Mouse (Mus musculus) cerebellum, adult 2 months (tissue): Measurements from ENCODE around the gene Alox12. TPM values are rescaled to one million over a fixed set of nuclear protein-coding genes. Genes with fewer than 3 reads are reported as not detected.

Experiments used
- DNase-seq, 2 experiments: peaks; one replicate each; pipeline ENCODE4 v3.0.0; 2021
- H3K27ac ChIP-seq: fragments of 200-500 bp; 2 replicates; pipeline ENCODE4 v1.5.1; 2012; ENCODE audit warnings: low read length, control low read depth, inconsistent platforms; ENCODE audit not compliant: insufficient read depth
- H3K27me3 ChIP-seq: fragments of 200-500 bp; 2 replicates; pipeline ENCODE4 v1.6.1; 2012; ENCODE audit warnings: inconsistent platforms, mild to moderate bottlenecking, low read length, moderate library complexity; ENCODE audit not compliant: control insufficient read depth, insufficient read depth
- H3K4me1 ChIP-seq: fragments of 200-500 bp; 2 replicates; pipeline ENCODE4 v1.6.1; 2011; ENCODE audit warnings: low read length; ENCODE audit not compliant: control insufficient read depth, insufficient read depth
- H3K4me3 ChIP-seq: fragments of 200-500 bp; replicated peaks from 2 replicates; pipeline ENCODE3; 2011; ENCODE audit warnings: mild to moderate bottlenecking, low read depth, low read length, control low read depth; ENCODE audit not compliant: insufficient read depth
- CTCF ChIP-seq: fragments of 200-500 bp; IDR thresholded peaks from 2 replicates; pipeline ENCODE4 v1.5.1; 2011; ENCODE audit warnings: low read depth, mild to moderate bottlenecking, control low read depth, low read length, moderate library complexity, borderline replicate concordance; ENCODE audit not compliant: insufficient read depth
- POLR2A ChIP-seq: fragments of 200-500 bp; IDR thresholded peaks from 2 replicates; pipeline ENCODE4 v1.6.1; 2011; ENCODE audit warnings: low read length, control low read depth, borderline replicate concordance; ENCODE audit not compliant: insufficient read depth
- WGBS: fragments of 180-500 bp; shearing (Covaris S2); methylation state at CpG from one replicate; pipeline ENCODE4 v1.1.7; 2018; 5-methylcytosine and 5-hydroxymethylcytosine counted together
- polyA plus RNA-seq: library from polyadenylated mRNA; depleted of rRNA; stranded (reverse); fragments of >200 nt; gene quantifications from 2 replicates; pipeline ENCODE4 v1.2.3, GENCODE M21; 2012; rRNA removed

Gene Alox12
- polyA plus RNA-seq, 1 experiment: 1.2 TPM

GRCm38 (mm10) chr11:70199107-70199506 is 56.0 kb downstream of the Alox12 start:
- 84% methylated on average over 8 of the region's 8 CpGs for WGBS
- no peak for DNase-seq

GRCm38 (mm10) chr11:70198332-70198731 is 56.8 kb downstream of the Alox12 start:
- TF ChIP-seq CTCF (no peak), POLR2A (no peak)
- Histone ChIP-seq H3K27ac (no peak overlapping the region), H3K4me1 (no peaks in the 10 kb centered on the region), H3K27me3 (no peaks in the 10 kb centered on the region), H3K4me3 (no peak overlapping the region)
- WGBS: 89% methylated on average over 3 of the region's 3 CpGs
- DNase-seq: no peak

More at GRCm38 (mm10) chr11:70199107-70199506, 56.0 kb downstream of the Alox12 start:
- no peak overlapping the region for H3K27ac ChIP-seq
- no peaks in the 10 kb centered on the region for H3K27me3 ChIP-seq
- no peaks in the 10 kb centered on the region for H3K4me1 ChIP-seq
- TF ChIP-seq CTCF (no peak), POLR2A (no peak)
- no peak overlapping the region for H3K4me3 ChIP-seq

- Histone ChIP-seq H3K4me3 (no peak overlapping the region), H3K27me3 (no peaks in the 10 kb centered on the region), H3K27ac (no peak overlapping the region), H3K4me1 (no peaks in the 10 kb centered on the region)
- no peak for DNase-seq
- no peak for TF ChIP-seq POLR2A
- no peak for TF ChIP-seq CTCF
- 52% methylated on average over 11 of the region's 11 CpGs for WGBS
Measured at GRCm38 (mm10) chr11:70193354-70194285, 61.5 kb downstream of the Alox12 start.

GRCm38 (mm10) chr11:70192157-70192556 is 63.0 kb downstream of the Alox12 start:
- no peak for DNase-seq
- Histone ChIP-seq H3K4me1 (no peaks in the 10 kb centered on the region), H3K27me3 (no peaks in the 10 kb centered on the region), H3K4me3 (no peak overlapping the region), H3K27ac (no peak overlapping the region)
- TF ChIP-seq CTCF: no peak
- no peak for TF ChIP-seq POLR2A
- 83% methylated on average over 4 of the region's 4 CpGs for WGBS

Other genes with a start within 250 kb of the Alox12 start
- gene Acadvl, start 239.9 kb downstream of the Alox12 start, polyA plus RNA-seq: 104 and 112 TPM in 2 replicates
- 352 and 374 TPM in 2 replicates for gene Dlg4, start 238.4 kb downstream of the Alox12 start, polyA plus RNA-seq
- gene Asgr1, start 201.3 kb downstream of the Alox12 start, polyA plus RNA-seq: 13.8 and 17.1 TPM in 2 replicates
- gene Asgr2, start 162.7 kb downstream of the Alox12 start, polyA plus RNA-seq: 0.11 and 0.17 TPM in 2 replicates
- 2.4 and 2.5 TPM in 2 replicates for gene Mgl2, start 125.0 kb downstream of the Alox12 start, polyA plus RNA-seq
- gene Clec10a, start 99.2 kb downstream of the Alox12 start, polyA plus RNA-seq: 1.2 and 1.4 TPM in 2 replicates
- 209 and 244 TPM in 2 replicates for gene Slc16a11, start 42.6 kb downstream of the Alox12 start, polyA plus RNA-seq
- 8.8 and 11.3 TPM in 2 replicates for gene Slc16a13, start 34.3 kb downstream of the Alox12 start, polyA plus RNA-seq
- gene Bcl6b, start 25.6 kb downstream of the Alox12 start, polyA plus RNA-seq: 1.1 and 1.4 TPM in 2 replicates
- gene 0610010K14Rik, start 17.4 kb downstream of the Alox12 start, polyA plus RNA-seq: 94.0 and 96.5 TPM in 2 replicates
- gene Gm21988, start 15.5 kb downstream of the Alox12 start, polyA plus RNA-seq: 9.7 and 10.3 TPM in 2 replicates
- 359 TPM in 2 replicates for gene Rnasek, start 15.5 kb downstream of the Alox12 start, polyA plus RNA-seq
- not detected in 2 replicates for gene Alox12e, start 67.3 kb upstream of the Alox12 start, polyA plus RNA-seq
- gene Alox15, start 96.7 kb upstream of the Alox12 start, polyA plus RNA-seq: 0.05 TPM in 1 of 2 replicates, not detected in the other
- 18.3 and 20.1 TPM in 2 replicates for gene Pelp1, start 154.7 kb upstream of the Alox12 start, polyA plus RNA-seq
- gene Arrb2, start 177.3 kb upstream of the Alox12 start, polyA plus RNA-seq: 70.5 and 79.7 TPM in 2 replicates
- gene Med11, start 196.6 kb upstream of the Alox12 start, polyA plus RNA-seq: 20.4 and 20.5 TPM in 2 replicates
- 0.21 and 0.25 TPM in 2 replicates for gene Zmynd15, start 204.1 kb upstream of the Alox12 start, polyA plus RNA-seq
- gene Cxcl16, start 204.6 kb upstream of the Alox12 start, polyA plus RNA-seq: 1.8 and 2.6 TPM in 2 replicates
- 0.54 TPM in 2 replicates for gene Tm4sf5, start 249.9 kb upstream of the Alox12 start, polyA plus RNA-seq